Mouse (Mus musculus) WW6 (cell line): ENCODE data around the gene Isg15.
"Not testable (repeated sequence)": the region's sequence is repeated elsewhere in the genome, so short reads cannot be mapped to it uniquely, and the experiment has no call there.

Experiments used
- DNase-seq: peaks from one replicate; pipeline ENCODE4 v3.0.0-alpha.2; 2013; ENCODE audit warnings: low read depth, low spot score

The Isg15 gene

DNA sequence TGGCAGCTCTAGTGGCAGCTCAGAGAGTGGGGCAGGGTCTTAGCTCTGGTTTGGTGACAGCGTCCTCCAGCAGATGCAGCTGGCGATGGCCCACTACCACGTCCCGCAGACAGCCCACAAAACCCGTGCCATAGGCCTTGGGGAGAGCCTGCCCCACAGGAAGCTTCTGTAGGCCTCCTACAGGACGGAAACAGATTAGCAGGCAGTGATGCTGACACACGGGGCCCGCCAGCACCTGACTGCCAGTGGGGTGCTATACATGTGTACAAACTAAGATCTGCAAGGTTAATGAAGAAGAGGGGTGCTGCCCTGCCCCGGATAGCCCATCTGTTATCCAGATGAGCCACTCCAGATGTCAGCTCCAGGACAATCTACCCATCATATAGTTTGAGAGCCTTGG lies 34.1 kb downstream of the Isg15 start:
- DNase-seq: no peak

DNA sequence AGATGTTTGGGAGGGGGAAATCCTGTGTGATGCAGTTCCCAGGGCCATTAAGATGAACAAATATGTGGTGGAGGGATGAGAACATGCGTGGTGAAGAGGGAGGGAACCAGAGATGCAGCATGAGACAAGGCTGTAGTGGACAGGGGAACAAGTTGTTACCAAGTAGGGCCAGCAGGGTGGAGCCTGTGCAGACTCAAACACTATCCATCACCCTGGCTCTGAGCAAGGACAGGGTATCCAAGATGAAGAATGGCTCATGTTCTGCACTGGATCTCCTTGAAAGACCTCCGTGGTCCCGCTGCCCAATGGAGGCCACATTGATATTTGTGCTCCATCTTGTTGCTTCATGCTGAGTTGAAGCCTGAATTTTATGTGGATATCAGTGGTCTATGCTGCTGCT lies 45.8 kb downstream of the Isg15 start:
- no peak for DNase-seq

DNA sequence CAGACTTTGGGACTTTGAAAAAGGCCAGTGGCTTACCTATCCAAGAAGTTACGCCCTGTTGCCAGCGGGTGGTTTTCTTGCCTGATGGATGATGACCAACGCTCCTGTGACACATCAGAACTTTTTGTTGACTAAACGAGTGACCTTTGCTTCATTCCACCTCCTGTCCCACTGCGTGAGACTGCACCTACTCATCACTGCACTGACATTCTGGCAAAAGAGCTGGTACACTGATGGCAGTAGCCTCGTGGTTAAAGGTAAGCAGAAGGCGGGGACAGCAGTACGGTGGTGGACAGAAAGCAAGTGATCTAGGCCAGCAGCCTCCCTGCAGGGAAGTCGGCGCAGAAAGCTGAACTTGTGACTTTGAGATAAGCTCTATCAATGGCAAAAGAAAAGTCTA lies 49.7 kb downstream of the Isg15 start:
- not testable (repeated sequence) for DNase-seq
